9 mouse cellular contexts compared by ENCODE assay signal in genomic region chr2:148338308-148338768, GRCm38 (mm10). TPM values are rescaled to one million over a fixed set of nuclear protein-coding genes. Genes with fewer than 3 reads are reported as not detected.
DNase-seq lines count a peak whose midpoint lies in the region; ATAC-seq and TF ChIP-seq lines count a peak whose summit lies in the region.
"Had no signal": no experiment of that assay in that cellular context is flagged by ENCODE, and none has a peak within 500 bp of the region (broad histone marks: within the 10 kb centered on the region; RNA-seq: fewer than 3 reads in every experiment).

No protein-coding gene starts in this region.

- ATAC-seq in granulocyte monocyte progenitor cell, adult 5-6 weeks (replicated peaks; ENCODE audit: poor library complexity, severe bottlenecking): 0 out of 2 replicates have a peak, but pooled peaks have one; percentile 22
- peak; percentile 90 for ATAC-seq in kidney, embryonic 16.5 days (ENCODE audit: low FRiP score, low TSS enrichment)
- ATAC-seq in megakaryocyte, adult 5-6 weeks (ENCODE audit: poor library complexity, severe bottlenecking): 0 out of 2 replicates have a peak, but pooled peaks have one; percentile 33

- no peak overlapping the region for H3K4me2 ChIP-seq in kidney, embryonic 16.5 days (replicated peaks; ENCODE audit: low read depth, low read length)

- H3K36me3 ChIP-seq in kidney, embryonic 16.5 days (ENCODE audit: insufficient read depth, low read length): no peaks in the 10 kb centered on the region
- H3K36me3 ChIP-seq: G1E had no signal

- no peak for DNase-seq in layer of hippocampus, adult 2 months (ENCODE audit: low spot score in 2 of 2)
- DNase-seq in layer of hippocampus, adult 9-10 months (ENCODE audit: low spot score): no peak
- no peak for DNase-seq in spleen, adult 12 weeks (ENCODE audit: low spot score)
- DNase-seq in right cerebral cortex, adult 2 months (ENCODE audit: low spot score in 2 of 2): no peak
- no peak for DNase-seq in embryo, embryonic 11 days

- H3K4me1 ChIP-seq in kidney, embryonic 16.5 days (ENCODE audit: insufficient read depth, low read length): no peaks in the 10 kb centered on the region

- no peak overlapping the region for H3K4me3 ChIP-seq in layer of hippocampus, adult 2 months
- H3K4me3 ChIP-seq in kidney, embryonic 16.5 days (ENCODE audit: low read length): no peak overlapping the region

- H3K9me3 ChIP-seq in kidney, embryonic 16.5 days (ENCODE audit: low read length): no peaks in the 10 kb centered on the region

- H3K27me3 ChIP-seq in kidney, embryonic 16.5 days (ENCODE audit: insufficient read depth, low read length): no peaks in the 10 kb centered on the region

- 35% methylated on average over 6 of the region's 6 CpGs for WGBS in kidney, embryonic 16.5 days

- no peak for TF ChIP-seq CTCF in layer of hippocampus, adult 2 months (conservative IDR thresholded peaks at IDR 0.05)

- peak overlapping the region; percentile 74 for H3K27ac ChIP-seq in layer of hippocampus, adult 2 months
- peak overlapping the region; percentile 58; the same call in 1 of the 2 replicates for H3K27ac ChIP-seq in kidney, embryonic 16.5 days (ENCODE audit: low read length)

- H3K9ac ChIP-seq in kidney, embryonic 16.5 days (replicated peaks; ENCODE audit: low read length): no peak overlapping the region

RNA-seq across cellular contexts. Expression of gene Sstr4, which starts 56.8 kb away (rescaled TPM):
- 10 to 100 TPM; 75.5 TPM for total RNA-seq in layer of hippocampus, adult 2 months (2021)
- total RNA-seq in granulocyte monocyte progenitor cell, adult 5-6 weeks (2014; fragmentation: Nextera tagmentation): not detected in 2 replicates
- total RNA-seq in granulocyte monocyte progenitor cell, adult 5-6 weeks (2017): not detected in 2 replicates
- 0.15 and 0.72 TPM in 2 replicates for polyA plus RNA-seq in kidney, embryonic 16.5 days (2015; fragmentation: Nextera tagmentation; extraction: Ambion mirVana)
- total RNA-seq in megakaryocyte, adult 5-6 weeks (2015): 0.80 TPM in 1 of 2 replicates, not detected in the other
- total RNA-seq in megakaryocyte, adult 5-6 weeks (2017): 1.5 TPM in 1 of 2 replicates, not detected in the other
- total RNA-seq: G1E had no signal
- polyA plus RNA-seq: G1E had no signal

Comparison
In these comparisons a context has a peak if more than half of its experiments do, and no peak if none do; other contexts are left out.
1. ATAC-seq: peak in every context shown above with its lines; median percentile 90 in kidney, embryonic 16.5 days; 33 in megakaryocyte, adult 5-6 weeks; 22 in granulocyte monocyte progenitor cell, adult 5-6 weeks.
2. RNA of gene Sstr4, which starts 56.8 kb away (total RNA-seq): 75.5 TPM in layer of hippocampus, adult 2 months; 0.80 to 1.5 TPM in megakaryocyte, adult 5-6 weeks and not detected in granulocyte monocyte progenitor cell, adult 5-6 weeks; every median in the first group is over 10 times any median in the second.